Mouse (Mus musculus) regulatory T cell (primary cell): Measurements from ENCODE around the gene Vmn2r77.
"Not testable (repeated sequence)": the region's sequence is repeated elsewhere in the genome, so short reads cannot be mapped to it uniquely, and the experiment has no call there.

Experiments used
- in situ Hi-C: fragments of 300-600 bp; cut with MboI, MseI; formaldehyde crosslinking; loops from one replicate; pipeline ENCODE4 v1.15.1; 2025; ENCODE audit warnings: high pct_unique_total_duplicates

Gene Vmn2r77

GRCm38 (mm10) chr7:86794727-86795126, at the start of gene Vmn2r77:
Gene Vmn2r77, plus strand, starts transcription at chr7:86795027.
- in situ Hi-C loops, result no loop called here

DNA sequence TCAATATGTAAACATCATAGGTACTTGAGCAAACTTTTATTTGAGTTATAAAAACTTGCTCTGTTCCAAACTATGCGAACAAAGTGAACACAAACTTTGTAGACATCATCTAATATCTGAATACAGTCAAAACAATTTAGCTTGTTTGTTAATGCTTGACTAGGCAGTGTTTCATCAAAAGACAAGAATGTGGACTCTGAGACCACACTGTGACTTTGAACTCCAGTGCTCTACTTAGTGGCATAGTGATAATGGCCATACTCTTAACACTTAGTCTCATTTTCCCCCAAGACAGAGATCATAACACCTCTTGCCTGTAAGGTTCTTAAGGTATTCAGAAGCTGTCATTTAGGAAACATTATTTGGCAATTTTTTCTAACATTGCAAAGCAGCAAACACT, 34.1 kb upstream of the Vmn2r77 start:
- in situ Hi-C loops, result no loop called here

GRCm38 (mm10) chr7:86764628-86765027, 30.2 kb upstream of the Vmn2r77 start:
- in situ Hi-C loops, result no loop called here

GRCm38 (mm10) chr7:86771621-86772020, 23.2 kb upstream of the Vmn2r77 start:
- in situ Hi-C loops, result no loop called here

DNA sequence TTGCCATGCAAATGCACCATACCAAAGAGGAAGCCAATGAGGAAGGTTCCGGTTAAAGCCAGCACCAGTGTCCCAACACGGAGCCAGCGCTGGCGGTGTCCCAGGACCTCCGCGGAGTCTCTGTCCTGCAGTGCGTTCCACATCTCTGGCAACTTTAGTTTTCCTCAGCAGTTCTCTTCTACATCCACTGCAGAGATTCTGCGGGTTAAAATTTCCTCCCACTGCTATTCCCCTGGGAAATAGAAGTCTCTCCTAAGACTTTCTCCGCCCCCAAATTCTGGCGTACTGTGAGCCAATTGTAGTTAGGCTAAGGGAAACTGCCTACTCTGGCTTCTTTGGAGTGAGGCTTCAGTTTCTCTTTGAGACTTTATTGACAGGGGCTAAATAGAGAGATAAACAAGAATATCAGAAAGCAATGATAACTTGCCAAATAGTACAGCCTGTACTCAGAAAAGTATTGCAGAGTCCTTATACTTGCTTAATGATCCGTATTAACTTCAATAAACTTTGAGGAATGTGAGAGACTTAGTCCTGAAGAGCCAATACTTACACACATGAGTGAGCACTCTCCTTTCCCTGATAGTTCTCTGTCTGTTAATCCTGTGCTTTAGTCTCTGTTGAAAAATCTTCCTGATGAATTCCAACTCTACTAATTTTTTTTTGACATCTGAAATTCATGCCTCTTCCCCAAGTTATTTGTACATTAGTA, 19.1 kb upstream of the Vmn2r77 start, which contains the start of gene Folh1:
Folh1 (minus strand) TSS at position 327 of the 709 bp plus-strand sequence.
- in situ Hi-C loops, result no loop called here

GRCm38 (mm10) chr7:86815241-86815640, 20.4 kb downstream of the Vmn2r77 start:
- in situ Hi-C loops, result not testable (repeated sequence)

- in situ Hi-C loops, result not testable (repeated sequence)
These were observed 20.9 kb downstream of the Vmn2r77 start for GRCm38 (mm10) chr7:86815716-86816115.

GRCm38 (mm10) chr7:86816466-86816865, 21.6 kb downstream of the Vmn2r77 start:
- in situ Hi-C loops, result no loop called here
